Mouse (Mus musculus): ENCODE data around the gene Hnf1a.

- no peak for TF ChIP-seq CTCF (IDR thresholded peaks at IDR 0.05; ENCODE audit: low read depth, low read length)
- no peak for TF ChIP-seq TAL1 (conservative IDR thresholded peaks at IDR 0.05; ENCODE audit: low read depth, low read length)
Measured at GRCm38 (mm10) chr5:115018270-115018669, 47.4 kb upstream of the Hnf1a start.

Data from G1E (cell line).